Mouse (Mus musculus) brain, adult 10 weeks (tissue): ENCODE data around the gene Cplx3. TPM values are rescaled to one million over a fixed set of nuclear protein-coding genes. Genes with fewer than 3 reads are reported as not detected.

ENCODE experiments used
- polyA plus RNA-seq: library from polyadenylated mRNA; stranded (reverse); fragments of 350-450 nt; fragmentation: Illumina TruSeq; extraction: RNeasy Lipid Tissue Mini Kit (QIAGEN cat#74804); gene quantifications from one replicate; pipeline ENCODE4 v1.2.3, GENCODE M21; 2015; ENCODE audit warnings: low read depth, low replicate concordance

Cplx3 gene
- polyA plus RNA-seq: 20.5 TPM

DNA sequence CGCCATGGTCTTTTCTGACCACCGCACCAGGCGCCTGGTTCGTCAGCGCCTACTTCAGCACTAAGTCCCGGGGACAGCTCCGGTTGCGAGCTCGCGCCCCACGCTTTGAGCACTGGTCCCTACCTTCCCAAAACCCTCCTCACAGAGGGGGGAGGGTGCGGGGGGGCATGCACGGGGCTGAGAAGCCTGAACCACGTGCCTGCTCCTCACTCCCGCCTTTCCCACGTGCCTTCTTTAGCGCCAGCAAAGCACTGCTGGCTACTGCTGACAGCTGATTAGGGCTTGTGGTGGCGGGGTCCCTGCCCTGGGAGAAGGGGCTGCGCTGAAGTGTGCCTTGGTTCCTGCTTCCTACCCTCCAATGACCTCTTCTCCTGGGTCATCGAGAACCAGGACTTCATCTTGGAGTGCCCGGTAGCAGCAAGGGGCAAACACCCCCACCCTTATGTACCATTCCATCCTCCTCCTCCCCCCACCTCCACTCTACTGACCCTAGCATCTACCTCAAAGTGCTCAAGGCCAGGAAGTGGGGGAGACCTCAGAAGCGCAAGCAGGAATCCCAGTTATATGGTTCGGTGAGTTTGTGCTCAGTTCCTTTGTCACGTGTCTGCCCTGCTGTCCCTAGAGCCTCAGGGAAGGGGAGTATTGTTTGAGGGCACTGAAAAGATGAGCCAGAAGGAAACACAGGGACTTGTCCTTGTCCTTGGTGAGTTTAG lies at the start of gene Cplx3:
Cplx3 (minus strand) TSS at position 143 of the 713 bp plus-strand sequence.

DNA sequence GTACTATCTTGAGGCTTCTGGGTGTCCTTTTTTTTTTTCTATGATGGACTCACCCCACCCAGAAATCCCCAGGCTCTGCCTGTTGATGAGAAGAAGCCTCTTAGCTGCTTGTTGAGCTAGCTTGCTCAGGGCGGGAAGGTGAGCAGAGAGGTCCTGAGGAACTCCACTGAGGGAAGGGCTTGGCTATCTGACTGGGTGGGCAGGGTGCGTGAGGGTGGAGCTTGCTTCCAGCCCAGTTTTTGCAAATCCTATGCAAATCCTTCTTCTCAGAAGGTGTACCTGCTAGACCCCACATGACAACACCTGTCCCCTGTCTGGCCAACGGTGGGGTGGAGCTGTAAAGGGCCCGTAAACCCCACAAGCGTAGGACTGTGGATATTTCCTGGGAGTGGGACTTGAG lies 47.2 kb upstream of the Cplx3 start, which contains the start of gene Csk:
Csk (minus strand) TSS at position 349 of the 400 bp plus-strand sequence.

DNA sequence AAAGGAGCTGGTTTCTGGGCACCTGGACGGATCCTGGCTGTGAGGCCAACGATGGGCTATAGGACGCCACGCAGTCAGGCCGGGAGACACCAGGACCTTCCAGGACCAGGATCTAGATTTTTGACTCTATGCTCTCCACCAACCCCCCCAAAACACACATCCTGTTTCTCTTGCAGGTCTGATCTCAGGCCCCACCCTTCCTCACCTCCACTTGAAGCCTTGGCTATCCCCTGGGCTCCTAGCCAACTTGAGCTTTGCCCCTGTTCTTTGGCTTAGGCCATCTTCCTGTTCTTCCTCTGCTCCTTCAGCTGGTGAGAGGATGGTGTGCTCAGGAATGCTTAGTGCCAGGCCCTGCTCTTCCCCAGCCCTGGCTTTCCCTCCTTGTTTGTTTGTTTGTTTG lies 14.6 kb upstream of the Cplx3 start, which contains the start of gene Lman1l:
Lman1l (minus strand) TSS at position 101 of the 400 bp plus-strand sequence.

DNA sequence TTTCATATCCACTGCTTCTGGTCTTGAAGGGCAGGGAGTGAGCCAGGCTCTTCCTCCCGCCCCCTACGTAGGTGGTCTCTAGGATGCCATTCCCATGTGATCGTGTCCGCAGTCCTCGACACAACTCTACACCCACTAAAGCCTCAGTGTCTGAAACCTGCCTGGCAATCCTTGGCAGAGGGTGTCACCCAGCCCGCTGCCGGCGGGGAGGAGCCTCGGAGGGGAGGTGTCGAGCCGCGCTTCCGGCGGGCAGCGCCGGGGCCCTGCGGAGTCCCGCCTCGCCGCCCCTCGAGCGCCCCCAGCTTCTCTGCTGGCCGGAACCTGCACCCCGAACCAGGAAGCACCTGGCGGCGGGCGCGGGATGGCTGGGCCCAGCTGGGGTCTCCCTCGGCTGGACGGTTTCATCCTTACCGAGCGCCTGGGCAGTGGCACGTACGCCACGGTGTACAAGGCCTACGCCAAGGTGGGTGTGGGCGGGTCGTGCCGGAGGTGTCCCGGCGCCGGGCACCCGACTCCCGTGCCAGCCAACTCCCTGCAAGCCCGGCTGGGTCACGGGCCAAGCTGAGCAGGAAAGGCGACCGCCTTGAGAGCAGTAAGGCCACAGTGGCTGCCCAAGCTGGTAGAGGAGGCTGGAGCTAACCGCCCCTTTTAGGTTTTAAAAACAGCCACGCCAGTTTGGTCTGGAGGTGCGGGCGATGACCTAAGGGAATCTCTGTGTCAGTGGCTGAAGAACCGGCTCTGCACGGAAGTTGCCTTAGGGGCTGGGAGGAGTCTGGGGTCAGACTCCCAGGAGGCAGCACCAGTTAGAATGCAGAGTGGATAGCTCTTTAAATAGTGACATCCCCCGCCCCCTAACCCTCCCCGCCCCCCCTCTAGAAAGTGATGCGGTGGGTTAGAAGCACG lies 16.6 kb downstream of the Cplx3 start, which contains the start of gene Ulk3:
Ulk3 (plus strand) TSS at position 229 of the 903 bp plus-strand sequence.

DNA sequence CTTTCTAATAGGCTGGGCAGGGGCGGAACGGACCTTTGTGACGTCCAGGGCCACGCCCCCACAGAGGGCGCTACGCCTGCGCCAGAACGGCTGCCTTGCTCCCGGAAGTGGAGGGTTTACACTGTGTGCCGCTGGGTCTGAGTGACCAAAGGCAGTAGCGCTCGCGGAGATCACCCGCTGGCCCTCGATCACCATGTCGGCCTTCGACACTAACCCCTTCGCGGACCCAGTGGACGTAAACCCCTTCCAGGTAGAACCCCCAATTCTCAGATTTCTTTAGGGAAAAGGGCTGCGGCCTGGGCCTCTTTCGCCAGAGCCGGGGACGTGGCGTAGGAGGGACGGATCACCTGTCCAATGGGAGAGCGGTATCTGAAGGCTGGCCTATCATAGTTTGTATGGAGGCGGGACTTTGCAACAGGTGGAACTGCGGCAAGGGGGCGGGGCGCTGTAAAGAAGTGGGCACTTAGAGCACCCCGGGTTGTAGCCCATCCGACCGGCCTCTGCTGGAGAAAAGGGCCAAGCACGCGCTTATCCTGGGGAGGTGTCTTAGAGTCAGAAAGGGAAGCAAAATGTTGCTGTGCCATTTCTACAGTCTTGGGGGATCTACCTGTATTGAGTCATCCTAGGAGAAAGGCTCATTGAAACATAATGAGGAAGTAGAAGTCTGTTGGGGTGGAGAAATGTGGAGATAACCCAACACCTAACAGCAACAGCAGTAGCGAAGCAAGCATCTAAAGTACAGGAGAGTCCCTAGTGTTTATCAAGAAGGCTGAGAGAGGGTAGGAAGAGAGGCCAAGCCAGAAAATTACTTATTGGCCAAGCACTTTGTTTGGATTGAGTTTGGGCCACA lies 45.0 kb downstream of the Cplx3 start, which contains the start of gene Scamp2:
Scamp2 (plus strand) TSS at position 83 of the 850 bp plus-strand sequence.

DNA sequence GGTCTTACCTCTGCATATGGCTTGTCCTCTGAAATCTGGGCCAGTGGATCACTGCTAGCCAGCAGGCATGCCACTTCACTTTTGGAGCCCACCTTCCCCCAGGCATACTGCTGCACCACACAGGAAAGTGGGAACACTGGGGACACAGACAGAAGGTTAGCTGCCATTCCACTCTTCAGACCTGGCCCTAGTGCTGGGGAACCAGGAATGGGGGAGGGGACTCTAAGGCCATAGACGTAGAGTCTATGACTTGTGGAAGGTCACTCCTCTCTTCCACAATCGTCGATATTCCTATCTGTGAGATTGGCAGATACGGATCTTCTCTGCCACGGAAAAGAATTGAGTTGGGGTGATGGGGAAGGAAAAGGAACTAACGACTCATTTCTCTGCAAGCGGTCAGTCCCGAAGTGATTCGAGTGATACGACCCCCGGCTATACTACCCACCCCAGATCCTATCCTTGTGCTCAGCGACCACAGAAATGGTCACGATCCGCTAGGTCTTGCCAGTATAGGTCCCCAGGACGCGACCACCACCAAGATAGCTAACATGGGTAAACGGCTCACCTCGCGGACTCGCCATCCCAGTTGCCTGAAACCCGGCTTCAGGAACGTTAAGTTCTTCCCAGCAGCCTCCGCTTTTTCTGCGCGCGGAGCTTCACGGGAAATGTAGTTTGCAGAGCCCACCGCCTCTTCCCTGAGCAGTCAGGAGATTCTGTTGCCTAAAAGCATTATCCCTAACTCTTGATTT lies 53.8 kb downstream of the Cplx3 start, which contains the start of gene Mpi:
Mpi (minus strand) TSS at position 625 of the 749 bp plus-strand sequence.

Other genes starting within 250 kb of the Cplx3 start
- 22.0 TPM for gene Ppcdc, start 166.2 kb downstream of the Cplx3 start, polyA plus RNA-seq
- 344 TPM for gene Scamp5, start 138.2 kb downstream of the Cplx3 start, polyA plus RNA-seq
- 25.4 TPM for gene Rpp25, start 102.3 kb downstream of the Cplx3 start, polyA plus RNA-seq
- 638 TPM for gene Cox5a, start 85.0 kb downstream of the Cplx3 start, polyA plus RNA-seq
- 13.1 TPM for gene Fam219b, start 68.8 kb downstream of the Cplx3 start, polyA plus RNA-seq
- 71.0 TPM for gene Mpi, start 53.5 kb downstream of the Cplx3 start, polyA plus RNA-seq
- gene Scamp2, start 45.3 kb downstream of the Cplx3 start, polyA plus RNA-seq: 22.4 TPM
- 26.8 TPM for gene Ulk3, start 16.8 kb downstream of the Cplx3 start, polyA plus RNA-seq
- not detected for gene Lman1l, start 14.5 kb upstream of the Cplx3 start, polyA plus RNA-seq
- 32.9 TPM for gene Csk, start 47.4 kb upstream of the Cplx3 start, polyA plus RNA-seq
- not detected for gene Cyp1a2, start 77.4 kb upstream of the Cplx3 start, polyA plus RNA-seq
- gene Cyp1a1, start 81.6 kb upstream of the Cplx3 start, polyA plus RNA-seq: not detected
- gene Edc3, start 102.3 kb upstream of the Cplx3 start, polyA plus RNA-seq: 11.9 TPM
- gene Clk3, start 159.6 kb upstream of the Cplx3 start, polyA plus RNA-seq: 85.0 TPM
- gene Arid3b, start 230.5 kb upstream of the Cplx3 start, polyA plus RNA-seq: 5.7 TPM